Mouse (Mus musculus) liver, postnatal 0 days (tissue): ENCODE results near the gene 1700029J07Rik.

Source experiments
- CTCF ChIP-seq: sonication (generic); IDR thresholded peaks from 2 replicates; pipeline ENCODE4 v1.5.1; 2016; ENCODE audit warnings: antibody characterized with exemption, low read depth
- EP300 ChIP-seq: IDR thresholded peaks from 2 replicates; pipeline ENCODE4 v1.6.1; 2016; ENCODE audit warnings: antibody characterized with exemption, low read depth, mild to moderate bottlenecking

DNA sequence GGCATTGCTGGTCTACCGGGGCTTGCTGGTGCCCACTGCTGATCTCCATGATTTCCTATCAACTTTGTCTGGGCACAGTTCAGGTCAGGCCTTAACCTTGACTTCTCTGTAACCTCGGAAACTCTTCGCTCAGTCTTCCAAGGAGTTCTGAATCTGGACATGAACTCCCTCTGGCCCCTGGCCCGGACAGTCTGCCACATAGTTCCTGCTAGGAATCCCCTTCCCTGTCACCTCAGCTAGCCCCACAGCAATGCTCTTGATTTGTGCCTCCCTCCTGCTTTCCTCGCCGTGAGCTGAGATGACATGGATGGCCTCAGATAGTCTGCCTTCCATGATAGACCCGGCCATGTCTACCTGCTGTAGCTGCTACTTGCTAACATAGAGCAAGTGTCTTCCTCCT lies 54.7 kb downstream of the 1700029J07Rik start:
- no peak for TF ChIP-seq CTCF
- no peak for TF ChIP-seq EP300
